Mouse (Mus musculus) spleen, adult 2 months (tissue): ENCODE results near the gene Slc12a8.

Experiments used
- CTCF ChIP-seq: fragments of 200-500 bp; IDR thresholded peaks from 2 replicates; pipeline ENCODE4 v1.5.1; 2011; ENCODE audit warnings: mild to moderate bottlenecking, inconsistent platforms; ENCODE audit not compliant: insufficient read depth, insufficient read length, insufficient replicate concordance; ENCODE audit errors: extremely low read depth
- POLR2A ChIP-seq: fragments of 200-500 bp; IDR thresholded peaks from 2 replicates; pipeline ENCODE4 v1.6.1; 2011; ENCODE audit warnings: low read depth, low read length, inconsistent platforms

- no peak for TF ChIP-seq CTCF
- TF ChIP-seq POLR2A: no peak
Observed at GRCm38 (mm10) chr16:33482309-33482708, 34.8 kb upstream of the Slc12a8 start.
